Mouse (Mus musculus): ENCODE results near the gene Canx.

The Canx gene

GRCm38 (mm10) chr11:50325496-50326301, at the start of gene Canx:
TSS of gene Canx (minus strand) at chr11:50325673.
- in situ Hi-C loops (cut with MboI; ENCODE audit: unreplicated experiment in 2 of 2): loop anchor here in 1 of 2 experiments (5.0 kb wide), 1 partner anchor 48 kb away; no protein-coding TSS in a partner anchor

GRCm38 (mm10) chr11:50374286-50375015, 49.0 kb upstream of the Canx start:
- in situ Hi-C loops (cut with MboI; ENCODE audit: unreplicated experiment in 2 of 2): loop anchor here in 1 of 2 experiments (25.0 kb wide), 1 partner anchor 687 kb away; no protein-coding TSS in a partner anchor

- in situ Hi-C loops (cut with MboI; ENCODE audit: unreplicated experiment in 2 of 2): no loop called here
Measured at GRCm38 (mm10) chr11:50373621-50374020, 48.1 kb upstream of the Canx start.

- in situ Hi-C loops (cut with MboI; ENCODE audit: unreplicated experiment in 2 of 2): no loop called here
Measured at GRCm38 (mm10) chr11:50373086-50373485, 47.6 kb upstream of the Canx start.

GRCm38 (mm10) chr11:50371911-50372310, 46.4 kb upstream of the Canx start:
- in situ Hi-C loops (cut with MboI; ENCODE audit: unreplicated experiment in 2 of 2): no loop called here

GRCm38 (mm10) chr11:50371399-50371841, 45.9 kb upstream of the Canx start:
- in situ Hi-C loops (cut with MboI; ENCODE audit: unreplicated experiment in 2 of 2): no loop called here

- in situ Hi-C loops (cut with MboI; ENCODE audit: unreplicated experiment in 2 of 2): no loop called here
Measured at GRCm38 (mm10) chr11:50370969-50371368, 45.5 kb upstream of the Canx start.

- in situ Hi-C loops (cut with MboI; ENCODE audit: unreplicated experiment in 2 of 2): loop anchor here (5.0 to 10.0 kb wide), 6 partner anchors 102 to 387 kb away; no protein-coding TSS in a partner anchor
Measured at GRCm38 (mm10) chr11:50369360-50369911, 44.0 kb upstream of the Canx start.

GRCm38 (mm10) chr11:50367531-50367930, 42.1 kb upstream of the Canx start:
- in situ Hi-C loops (cut with MboI; ENCODE audit: unreplicated experiment in 2 of 2): loop anchor here (5.0 to 10.0 kb wide), 6 partner anchors 100 to 385 kb away; no protein-coding TSS in a partner anchor

- in situ Hi-C loops (cut with MboI; ENCODE audit: unreplicated experiment in 2 of 2): loop anchor here (5.0 to 10.0 kb wide), 6 partner anchors 98 to 383 kb away; no protein-coding TSS in a partner anchor
Measured at GRCm38 (mm10) chr11:50365322-50365721, 39.8 kb upstream of the Canx start.

GRCm38 (mm10) chr11:50364548-50364947, 39.1 kb upstream of the Canx start:
- in situ Hi-C loops (cut with MboI; ENCODE audit: unreplicated experiment in 2 of 2): loop anchor here (5.0 to 10.0 kb wide), 3 partner anchors 97 to 380 kb away; no protein-coding TSS in a partner anchor

- in situ Hi-C loops (cut with MboI; ENCODE audit: unreplicated experiment in 2 of 2): loop anchor here (5.0 to 10.0 kb wide), 3 partner anchors 94 to 376 kb away; no protein-coding TSS in a partner anchor
Measured at GRCm38 (mm10) chr11:50361282-50361681, 35.8 kb upstream of the Canx start.

- in situ Hi-C loops (cut with MboI; ENCODE audit: unreplicated experiment in 2 of 2): no loop called here
Measured at GRCm38 (mm10) chr11:50358950-50359861, 33.7 kb upstream of the Canx start.

GRCm38 (mm10) chr11:50355395-50355794, 29.9 kb upstream of the Canx start:
- in situ Hi-C loops (cut with MboI; ENCODE audit: unreplicated experiment in 2 of 2): no loop called here

GRCm38 (mm10) chr11:50354851-50355250, 29.4 kb upstream of the Canx start:
- in situ Hi-C loops (cut with MboI; ENCODE audit: unreplicated experiment in 2 of 2): no loop called here

- in situ Hi-C loops (cut with MboI; ENCODE audit: unreplicated experiment in 2 of 2): no loop called here
Measured at GRCm38 (mm10) chr11:50354162-50354561, 28.7 kb upstream of the Canx start, which contains the start of gene Cby3. TSS of gene Cby3 (plus strand) at chr11:50354462.

GRCm38 (mm10) chr11:50352177-50352576, 26.7 kb upstream of the Canx start:
- in situ Hi-C loops (cut with MboI; ENCODE audit: unreplicated experiment in 2 of 2): no loop called here

GRCm38 (mm10) chr11:50346256-50347032, 21.0 kb upstream of the Canx start:
- in situ Hi-C loops (cut with MboI; ENCODE audit: unreplicated experiment in 2 of 2): no loop called here

GRCm38 (mm10) chr11:50345486-50345885, 20.0 kb upstream of the Canx start:
- in situ Hi-C loops (cut with MboI; ENCODE audit: unreplicated experiment in 2 of 2): no loop called here
